Mouse (Mus musculus) intestine, embryonic 14.5 days (tissue): ENCODE data around the gene Dock7. TPM values are rescaled to one million over a fixed set of nuclear protein-coding genes. Genes with fewer than 3 reads are reported as not detected.

Experiments used
- ATAC-seq: fragments of 200-750 bp; cut with Nextera tagmentation; replicated peaks from 2 replicates; pipeline ENCODE4 v1.8.0; 2017; ENCODE audit warnings: low read depth, moderate number of reproducible peaks, moderate TSS enrichment, moderate library complexity; ENCODE audit not compliant: low FRiP score, low TSS enrichment
- DNase-seq: peaks from one replicate; pipeline ENCODE4 v3.0.0-alpha.2; 2018; ENCODE audit warnings: low spot score
- H3K27ac ChIP-seq: fragments of 300-500 bp; sonication (generic); 2 replicates; pipeline ENCODE4 v1.5.1; 2014; ENCODE audit warnings: low read depth, mild to moderate bottlenecking, control low read depth
- H3K27me3 ChIP-seq: fragments of 300-500 bp; sonication (generic); replicated peaks from 2 replicates; pipeline ENCODE4 v1.6.1; 2014; ENCODE audit warnings: low read length, control low read depth; ENCODE audit not compliant: control insufficient read depth, insufficient read depth
- H3K36me3 ChIP-seq: fragments of 300-500 bp; sonication (generic); 2 replicates; pipeline ENCODE4 v1.6.1; 2014; ENCODE audit warnings: low read length, control low read depth; ENCODE audit not compliant: control insufficient read depth, insufficient read depth
- H3K4me1 ChIP-seq: fragments of 300-500 bp; sonication (generic); replicated peaks from 2 replicates; pipeline ENCODE4 v1.6.1; 2014; ENCODE audit warnings: low read length, control low read depth, mixed read lengths; ENCODE audit not compliant: control insufficient read depth, insufficient read depth
- H3K4me2 ChIP-seq: fragments of 300-500 bp; sonication (generic); 2 replicates; pipeline ENCODE4 v1.6.1; 2014; ENCODE audit warnings: low read length
- H3K4me3 ChIP-seq: fragments of 300-500 bp; sonication (generic); 2 replicates; pipeline ENCODE4 v1.5.1; 2014; ENCODE audit warnings: low read depth, low read length, control low read depth, mixed read lengths
- H3K9ac ChIP-seq: fragments of 300-500 bp; sonication (generic); 2 replicates; pipeline ENCODE4 v1.6.1; 2014; ENCODE audit warnings: mild to moderate bottlenecking, low read length
- H3K9me3 ChIP-seq: fragments of 300-500 bp; sonication (generic); 2 replicates; pipeline ENCODE4 v1.6.1; 2016; ENCODE audit warnings: low read length, control low read depth; ENCODE audit not compliant: control insufficient read depth
- WGBS: fragments of 180-500 bp; shearing (Covaris S2); extraction: QIAGEN DNeasy Blood & Tissue Kit; methylation state at CpG from one replicate; pipeline ENCODE4 v1.1.7; 2014; 5-methylcytosine and 5-hydroxymethylcytosine counted together
- polyA plus RNA-seq: library from polyadenylated mRNA; unstranded; fragments of >200 nt; fragmentation: Nextera tagmentation; extraction: Ambion mirVana; gene quantifications from 2 replicates; pipeline ENCODE4 v1.2.1, GENCODE M21; 2014

The Dock7 gene
- polyA plus RNA-seq, 1 experiment from 2014 or later: 67.4 TPM

- ATAC-seq (no peak), DNase-seq (no peak)
- WGBS: 51% methylated on average over 11 of the region's 11 CpGs
- peaks cover 9% of the 10 kb centered on the region for H3K4me1 ChIP-seq
- H3K27ac ChIP-seq: no peak overlapping the region
- H3K4me3 ChIP-seq: no peak overlapping the region
- no peak overlapping the region for H3K9ac ChIP-seq
- no peaks in the 10 kb centered on the region for H3K9me3 ChIP-seq
- H3K36me3 ChIP-seq: no peaks in the 10 kb centered on the region
- H3K4me2 ChIP-seq: no peak overlapping the region
- no peaks in the 10 kb centered on the region for H3K27me3 ChIP-seq
These were observed 36.1 kb upstream of the Dock7 start for GRCm38 (mm10) chr4:99156641-99157307.

DNA sequence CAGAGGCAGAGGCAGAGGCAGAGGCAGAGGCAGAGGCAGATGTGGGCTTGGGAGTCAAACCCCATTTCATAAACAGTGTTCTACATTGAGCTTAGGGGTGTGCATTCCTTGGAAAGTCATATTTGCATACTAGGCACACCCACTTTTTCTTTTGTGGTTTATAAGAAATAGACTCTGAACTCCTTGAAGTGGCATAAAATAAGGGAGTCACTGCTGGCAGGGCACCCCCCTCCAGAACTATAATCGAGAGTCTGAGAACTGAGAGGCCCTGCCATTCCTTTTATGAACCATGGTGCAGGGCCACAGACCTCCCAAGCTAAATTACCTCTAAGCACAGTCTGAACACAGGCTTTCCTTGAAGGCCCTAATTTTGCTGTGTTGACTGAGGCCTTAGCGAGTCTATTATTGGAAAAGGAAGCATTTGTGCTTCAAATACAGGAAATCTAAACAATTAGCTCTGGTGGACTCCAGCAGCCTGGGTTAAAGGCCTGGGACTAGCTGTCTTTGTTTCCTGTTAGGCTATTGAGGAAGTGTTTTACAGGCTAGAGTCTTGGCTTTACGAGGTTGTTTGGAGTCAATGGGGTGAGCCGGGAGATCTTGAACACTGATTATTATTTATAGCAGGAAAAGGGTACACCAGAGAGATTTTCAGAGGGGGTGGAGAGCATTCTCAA, 31.3 kb upstream of the Dock7 start:
- Histone ChIP-seq H3K9me3 (no peaks in the 10 kb centered on the region), H3K27ac (peak overlapping the region; percentile 61; the same call in 1 of the 2 replicates), H3K27me3 (no peaks in the 10 kb centered on the region), H3K36me3 (no peaks in the 10 kb centered on the region), H3K4me3 (no peak overlapping the region), H3K9ac (no peak overlapping the region), H3K4me1 (peaks cover 5% of the 10 kb centered on the region; the same call in 1 of the 2 replicates), H3K4me2 (no peak overlapping the region)
- no peak for DNase-seq
- ATAC-seq: peak; percentile 43; the same call in 1 of the 2 replicates
- 26% methylated on average over 4 of the region's 4 CpGs for WGBS

DNA sequence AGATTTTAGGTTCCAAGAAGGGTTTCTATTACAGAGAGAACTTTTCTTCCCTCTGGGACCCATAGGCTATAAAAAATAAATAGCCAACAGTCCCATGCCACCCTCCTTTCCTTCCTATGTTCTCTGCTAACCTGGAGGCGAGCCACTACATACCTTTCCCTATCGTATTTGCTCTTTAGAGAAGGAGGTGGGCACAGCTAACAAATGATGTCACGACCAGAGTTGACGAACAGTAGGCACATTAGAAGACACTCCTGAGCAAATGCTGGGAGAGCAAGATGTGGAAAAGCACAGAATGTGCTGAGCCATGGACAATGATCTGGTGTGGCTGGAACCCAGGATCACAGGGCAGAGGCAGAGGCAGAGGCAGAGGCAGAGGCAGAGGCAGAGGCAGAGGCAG, 30.7 kb upstream of the Dock7 start:
- H3K36me3 ChIP-seq: no peaks in the 10 kb centered on the region
- H3K9me3 ChIP-seq: no peaks in the 10 kb centered on the region
- H3K4me1 ChIP-seq: peaks cover 5% of the 10 kb centered on the region; the same call in 1 of the 2 replicates
- WGBS: 78% methylated on average over 4 of the region's 4 CpGs
- ATAC-seq: no peak
- no peak overlapping the region for H3K9ac ChIP-seq
- no peaks in the 10 kb centered on the region for H3K27me3 ChIP-seq
- DNase-seq: no peak
- H3K27ac ChIP-seq: no peak overlapping the region
- no peak overlapping the region for H3K4me2 ChIP-seq
- H3K4me3 ChIP-seq: no peak overlapping the region

GRCm38 (mm10) chr4:99143323-99143722, 22.6 kb upstream of the Dock7 start:
- 80% methylated on average over 7 of the region's 7 CpGs for WGBS
- no peak for DNase-seq

DNA sequence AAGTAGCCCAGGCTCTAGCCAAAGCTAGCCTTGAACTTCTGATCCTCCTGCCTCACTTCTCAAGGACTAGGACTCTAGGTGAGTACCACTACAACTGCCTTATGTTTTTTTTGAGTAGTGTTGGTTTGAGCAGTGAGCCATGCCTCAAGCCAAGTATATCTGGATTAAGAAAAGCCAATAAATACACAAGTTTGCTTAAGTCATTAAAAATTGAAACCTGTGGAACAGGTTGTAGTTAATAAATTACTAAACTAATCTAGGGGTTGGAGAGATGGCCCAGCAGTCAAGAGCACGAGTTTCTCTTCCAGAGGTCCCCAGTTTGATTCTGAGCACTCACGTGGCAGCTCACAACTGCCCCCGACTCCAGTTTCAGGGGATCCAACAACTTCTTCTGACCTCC, 20.9 kb upstream of the Dock7 start:
- Histone ChIP-seq H3K4me1 (no peaks in the 10 kb centered on the region), H3K4me3 (no peak overlapping the region), H3K4me2 (no peak overlapping the region), H3K27ac (no peak overlapping the region), H3K36me3 (no peaks in the 10 kb centered on the region), H3K9me3 (no peaks in the 10 kb centered on the region), H3K27me3 (no peaks in the 10 kb centered on the region), H3K9ac (no peak overlapping the region)
- 69% methylated on average over 3 of the region's 3 CpGs for WGBS
- ATAC-seq (peak; percentile 75), DNase-seq (no peak)

More at GRCm38 (mm10) chr4:99143323-99143722, 22.6 kb upstream of the Dock7 start:
- Histone ChIP-seq H3K9me3 (no peaks in the 10 kb centered on the region), H3K4me3 (no peak overlapping the region), H3K4me1 (no peaks in the 10 kb centered on the region), H3K27me3 (no peaks in the 10 kb centered on the region), H3K4me2 (no peak overlapping the region), H3K27ac (no peak overlapping the region), H3K36me3 (no peaks in the 10 kb centered on the region), H3K9ac (no peak overlapping the region)
- ATAC-seq: no peak

DNA sequence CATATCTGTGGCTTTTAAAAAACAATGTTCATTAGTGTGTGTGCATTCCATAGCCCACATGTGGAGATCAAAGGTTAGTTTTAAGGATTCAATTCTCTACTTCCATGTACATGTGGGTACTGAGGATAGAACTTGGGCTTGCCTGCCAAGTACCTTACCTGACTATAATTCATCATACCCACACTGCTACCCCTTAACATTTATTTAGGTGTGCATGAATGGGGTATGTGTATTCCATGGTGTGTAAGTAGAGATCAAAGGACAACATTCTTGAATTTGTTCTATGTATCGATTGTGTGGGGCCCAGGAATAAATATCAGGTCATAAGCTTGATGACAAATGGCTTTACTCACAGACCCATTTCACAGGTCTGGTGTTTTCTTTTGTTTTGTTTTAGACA, 20.5 kb upstream of the Dock7 start:
- Histone ChIP-seq H3K4me1 (no peaks in the 10 kb centered on the region), H3K36me3 (no peaks in the 10 kb centered on the region), H3K27me3 (no peaks in the 10 kb centered on the region), H3K9me3 (no peaks in the 10 kb centered on the region), H3K9ac (no peak overlapping the region), H3K27ac (no peak overlapping the region), H3K4me3 (no peak overlapping the region), H3K4me2 (no peak overlapping the region)
- WGBS: 74% methylated on average over 1 of the region's 1 CpGs
- ATAC-seq: peak; percentile 22; the same call in 1 of the 2 replicates
- no peak for DNase-seq

- H3K27ac ChIP-seq: no peak overlapping the region
- H3K4me2 ChIP-seq: no peak overlapping the region
- no peak overlapping the region for H3K4me3 ChIP-seq
- ATAC-seq (no peak), DNase-seq (no peak)
- H3K4me1 ChIP-seq: no peaks in the 10 kb centered on the region
- H3K36me3 ChIP-seq: no peaks in the 10 kb centered on the region
- H3K9ac ChIP-seq: no peak overlapping the region
- H3K27me3 ChIP-seq: no peaks in the 10 kb centered on the region
- no peaks in the 10 kb centered on the region for H3K9me3 ChIP-seq
- whole genome bisulfite sequencing: 88% methylated on average over 8 of the region's 8 CpGs
These were observed 17.4 kb upstream of the Dock7 start for GRCm38 (mm10) chr4:99137986-99138641.

DNA sequence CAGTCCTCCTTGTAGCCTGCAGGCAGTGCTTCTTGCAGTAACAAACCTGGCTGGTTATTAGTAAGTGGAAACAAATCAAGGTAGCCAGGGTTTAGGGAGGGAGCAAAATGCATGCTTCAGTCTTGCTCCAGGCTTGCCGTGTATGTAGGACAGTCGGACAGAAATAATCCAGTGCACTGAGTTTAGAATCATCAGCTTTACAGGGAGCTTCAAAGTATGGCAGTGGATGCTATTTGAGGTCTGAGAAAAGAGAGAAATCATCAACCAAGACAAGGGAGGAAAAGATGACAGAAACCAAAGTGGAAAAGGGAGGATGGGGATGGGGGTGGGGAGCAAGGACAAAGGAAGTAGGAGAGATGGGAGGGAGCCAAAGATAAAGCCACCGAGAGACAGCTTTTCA, 13.8 kb upstream of the Dock7 start:
- Histone ChIP-seq H3K27ac (no peak overlapping the region), H3K4me3 (no peak overlapping the region), H3K4me1 (no peaks in the 10 kb centered on the region), H3K9ac (no peak overlapping the region), H3K27me3 (no peaks in the 10 kb centered on the region), H3K36me3 (no peaks in the 10 kb centered on the region), H3K9me3 (no peaks in the 10 kb centered on the region), H3K4me2 (no peak overlapping the region)
- no peak for DNase-seq
- WGBS: 71% methylated on average over 3 of the region's 3 CpGs
- no peak for ATAC-seq
